Mouse (Mus musculus): ENCODE data around the gene Gm4064.
"Not testable (repeated sequence)": the region's sequence is repeated elsewhere in the genome, so short reads cannot be mapped to it uniquely, and the experiment has no call there.

Gene Gm4064

DNA sequence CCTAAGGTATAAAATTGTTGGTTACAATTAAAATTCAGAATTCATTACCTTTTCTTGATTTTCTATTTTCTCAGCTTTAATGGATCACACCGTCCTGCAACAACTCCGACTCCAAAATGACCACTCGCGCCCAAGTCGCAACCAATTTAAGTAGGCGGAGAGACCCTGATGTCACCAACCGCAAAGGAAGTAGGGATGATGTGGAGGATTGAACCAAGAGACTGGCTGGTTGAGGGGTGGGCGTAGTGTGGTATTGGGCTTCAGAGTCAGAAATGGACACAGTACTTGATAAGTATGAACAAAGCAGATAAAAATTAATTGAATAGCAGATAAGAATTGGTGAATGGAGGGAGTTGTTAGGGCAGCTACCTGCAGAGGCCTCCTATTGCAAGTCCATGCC lies at the start of gene Gm4064:
TSS of gene Gm4064 (minus strand) at position 101 of the 400 bp plus-strand sequence.
- not testable (repeated sequence) for DNase-seq

DNA sequence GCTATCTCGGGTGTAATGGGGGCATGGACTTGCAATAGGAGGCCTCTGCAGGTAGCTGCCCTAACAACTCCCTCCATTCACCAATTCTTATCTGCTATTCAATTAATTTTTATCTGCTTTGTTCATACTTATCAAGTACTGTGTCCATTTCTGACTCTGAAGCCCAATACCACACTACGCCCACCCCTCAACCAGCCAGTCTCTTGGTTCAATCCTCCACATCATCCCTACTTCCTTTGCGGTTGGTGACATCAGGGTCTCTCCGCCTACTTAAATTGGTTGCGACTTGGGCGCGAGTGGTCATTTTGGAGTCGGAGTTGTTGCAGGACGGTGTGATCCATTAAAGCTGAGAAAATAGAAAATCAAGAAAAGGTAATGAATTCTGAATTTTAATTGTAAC lies 34.4 kb upstream of the Gm4064 start, which contains the start of the genes Rbmy and Gm10256:
TSS of gene Rbmy (plus strand) at position 301 of the 400 bp plus-strand sequence.
TSS of gene Gm10256 (plus strand) at position 320 of the 400 bp plus-strand sequence.
- DNase-seq, result not testable (repeated sequence)
